Mouse (Mus musculus) forebrain, embryonic 16.5 days (tissue): Measurements from ENCODE around the gene Lrrc41. TPM values are rescaled to one million over a fixed set of nuclear protein-coding genes. Genes with fewer than 3 reads are reported as not detected.

ENCODE experiments used
- ATAC-seq: fragments of 200-750 bp; cut with Nextera tagmentation; 2 replicates; pipeline ENCODE4 v1.8.0; 2017; ENCODE audit warnings: mild to moderate bottlenecking, moderate library complexity
- H3K27ac ChIP-seq: fragments of 300-500 bp; sonication (generic); 2 replicates; pipeline ENCODE4 v1.5.1; 2014; ENCODE audit warnings: low read length, control low read depth
- H3K27me3 ChIP-seq: fragments of 300-500 bp; sonication (generic); replicated peaks from 2 replicates; pipeline ENCODE4 v1.6.1; 2014; ENCODE audit warnings: low read length; ENCODE audit not compliant: control insufficient read depth, insufficient read depth
- H3K36me3 ChIP-seq: fragments of 300-500 bp; sonication (generic); 2 replicates; pipeline ENCODE4 v1.6.1; 2014; ENCODE audit not compliant: control insufficient read depth, insufficient read depth
- H3K4me1 ChIP-seq: fragments of 300-500 bp; sonication (generic); replicated peaks from 2 replicates; pipeline ENCODE4 v1.6.1; 2014; ENCODE audit warnings: low read length; ENCODE audit not compliant: control insufficient read depth, insufficient read depth
- H3K4me2 ChIP-seq: fragments of 300-500 bp; sonication (generic); 2 replicates; pipeline ENCODE4 v1.6.1; 2014; ENCODE audit warnings: mild to moderate bottlenecking, low read length, control low read depth
- H3K4me3 ChIP-seq: fragments of 300-500 bp; sonication (generic); replicated peaks from 2 replicates; pipeline ENCODE4 v1.5.1; 2014; ENCODE audit warnings: mild to moderate bottlenecking, low read length, control low read depth
- H3K9ac ChIP-seq: fragments of 300-500 bp; sonication (generic); replicated peaks from 2 replicates; pipeline ENCODE4 v1.6.1; 2014; ENCODE audit warnings: low read depth, low read length, control low read depth
- H3K9me3 ChIP-seq: fragments of 300-500 bp; sonication (generic); 2 replicates; pipeline ENCODE4 v1.6.1; 2016; ENCODE audit warnings: low read length; ENCODE audit not compliant: control insufficient read depth
- WGBS: fragments of 180-500 bp; shearing (Covaris S2); extraction: QIAGEN DNeasy Blood & Tissue Kit; methylation state at CpG from one replicate; pipeline ENCODE4 v1.1.7; 2014; 5-methylcytosine and 5-hydroxymethylcytosine counted together
- polyA plus RNA-seq: library from polyadenylated mRNA; unstranded; fragments of >200 nt; fragmentation: Nextera tagmentation; extraction: Ambion mirVana; gene quantifications from 2 replicates; pipeline ENCODE4 v1.2.1, GENCODE M21; 2015

Gene Lrrc41
- polyA plus RNA-seq, result 67.0 and 71.0 TPM in 2 replicates

GRCm38 (mm10) chr4:116074861-116075620, at the start of gene Lrrc41, which contains the start of gene Uqcrh:
Gene Lrrc41 (plus strand): TSS chr4:116075269.
Gene Uqcrh (minus strand): TSS chr4:116075071.
- peaks cover 32% of the 10 kb centered on the region for H3K4me1 ChIP-seq
- no peaks in the 10 kb centered on the region for H3K27me3 ChIP-seq
- peak within 1 kb of the TSS; percentile 88 for H3K9ac ChIP-seq
- peak within 1 kb of the TSS; percentile 97 for H3K4me2 ChIP-seq
- peak within 1 kb of the TSS; percentile 95 for H3K27ac ChIP-seq
- H3K4me3 ChIP-seq, result peak within 1 kb of the TSS; percentile 97
- under 1% methylated on average over 55 of the region's 55 CpGs for WGBS
- peaks cover 2% of the 10 kb centered on the region; the same call in 1 of the 2 replicates for H3K36me3 ChIP-seq
- ATAC-seq, result peak; percentile 95
- H3K9me3 ChIP-seq, result no peaks in the 10 kb centered on the region

- Histone ChIP-seq H3K4me1 (no peaks in the 10 kb centered on the region), H3K4me3 (no peak overlapping the region), H3K9me3 (no peaks in the 10 kb centered on the region), H3K9ac (no peak overlapping the region), H3K4me2 (no peak overlapping the region), H3K27me3 (no peaks in the 10 kb centered on the region), H3K27ac (no peak overlapping the region), H3K36me3 (no peaks in the 10 kb centered on the region)
- 89% methylated on average over 9 of the region's 9 CpGs for WGBS
- ATAC-seq, result no peak
These were observed 42.2 kb upstream of the Lrrc41 start for GRCm38 (mm10) chr4:116032906-116033305.

GRCm38 (mm10) chr4:116033374-116033773, 41.7 kb upstream of the Lrrc41 start:
- Histone ChIP-seq H3K4me2 (no peak overlapping the region), H3K27ac (no peak overlapping the region), H3K9ac (no peak overlapping the region), H3K9me3 (no peaks in the 10 kb centered on the region), H3K27me3 (no peaks in the 10 kb centered on the region), H3K4me3 (no peak overlapping the region), H3K4me1 (no peaks in the 10 kb centered on the region), H3K36me3 (no peaks in the 10 kb centered on the region)
- ATAC-seq, result no peak
- 85% methylated on average over 5 of the region's 5 CpGs for WGBS

GRCm38 (mm10) chr4:116040466-116040865, 34.6 kb upstream of the Lrrc41 start:
- H3K9ac ChIP-seq, result no peak overlapping the region
- H3K9me3 ChIP-seq, result no peaks in the 10 kb centered on the region
- no peaks in the 10 kb centered on the region for H3K36me3 ChIP-seq
- H3K4me3 ChIP-seq, result no peak overlapping the region
- no peak overlapping the region for H3K27ac ChIP-seq
- no peaks in the 10 kb centered on the region for H3K4me1 ChIP-seq
- no peaks in the 10 kb centered on the region for H3K27me3 ChIP-seq
- 95% methylated on average over 2 of the region's 2 CpGs for WGBS
- no peak for ATAC-seq
- no peak overlapping the region for H3K4me2 ChIP-seq

GRCm38 (mm10) chr4:116042186-116042585, 32.9 kb upstream of the Lrrc41 start:
- Histone ChIP-seq H3K9me3 (no peaks in the 10 kb centered on the region), H3K27me3 (no peaks in the 10 kb centered on the region), H3K27ac (no peak overlapping the region), H3K9ac (no peak overlapping the region), H3K4me2 (no peak overlapping the region), H3K36me3 (no peaks in the 10 kb centered on the region), H3K4me3 (no peak overlapping the region), H3K4me1 (no peaks in the 10 kb centered on the region)
- no peak for ATAC-seq
- WGBS, result 81% methylated on average over 3 of the region's 3 CpGs

GRCm38 (mm10) chr4:116046604-116047003, 28.5 kb upstream of the Lrrc41 start:
- Histone ChIP-seq H3K4me3 (no peak overlapping the region), H3K27ac (no peak overlapping the region), H3K4me2 (no peak overlapping the region), H3K4me1 (no peaks in the 10 kb centered on the region), H3K27me3 (no peaks in the 10 kb centered on the region), H3K36me3 (no peaks in the 10 kb centered on the region), H3K9me3 (no peaks in the 10 kb centered on the region), H3K9ac (no peak overlapping the region)
- 94% methylated on average over 2 of the region's 2 CpGs for WGBS
- ATAC-seq, result no peak

GRCm38 (mm10) chr4:116047681-116048080, 27.4 kb upstream of the Lrrc41 start:
- no peak overlapping the region for H3K4me3 ChIP-seq
- H3K9ac ChIP-seq, result no peak overlapping the region
- ATAC-seq, result no peak
- H3K27me3 ChIP-seq, result no peaks in the 10 kb centered on the region
- WGBS, result 95% methylated on average over 1 of the region's 1 CpGs
- no peak overlapping the region for H3K27ac ChIP-seq
- H3K4me2 ChIP-seq, result no peak overlapping the region
- H3K36me3 ChIP-seq, result no peaks in the 10 kb centered on the region
- H3K9me3 ChIP-seq, result no peaks in the 10 kb centered on the region
- 0 out of 2 replicates have a peak, but pooled peaks cover under 1% of the 10 kb centered on the region for H3K4me1 ChIP-seq

GRCm38 (mm10) chr4:116048130-116048920, 26.7 kb upstream of the Lrrc41 start:
- WGBS, result 75% methylated on average over 7 of the region's 7 CpGs

GRCm38 (mm10) chr4:116049211-116049610, 25.9 kb upstream of the Lrrc41 start:
- Histone ChIP-seq H3K27me3 (no peaks in the 10 kb centered on the region), H3K4me3 (no peak overlapping the region), H3K27ac (no peak overlapping the region), H3K4me2 (no peak overlapping the region), H3K4me1 (peaks cover 10% of the 10 kb centered on the region; the same call in 1 of the 2 replicates), H3K9ac (no peak overlapping the region), H3K36me3 (no peaks in the 10 kb centered on the region), H3K9me3 (no peaks in the 10 kb centered on the region)
- ATAC-seq, result no peak
- WGBS, result 79% methylated on average over 3 of the region's 3 CpGs

More at GRCm38 (mm10) chr4:116048130-116048920, 26.7 kb upstream of the Lrrc41 start:
- Histone ChIP-seq H3K9me3 (no peaks in the 10 kb centered on the region), H3K4me3 (no peak overlapping the region), H3K27me3 (no peaks in the 10 kb centered on the region), H3K4me1 (0 out of 2 replicates have a peak, but pooled peaks cover 6% of the 10 kb centered on the region), H3K4me2 (no peak overlapping the region), H3K9ac (no peak overlapping the region), H3K27ac (no peak overlapping the region), H3K36me3 (no peaks in the 10 kb centered on the region)
- no peak for ATAC-seq
